ENCODE assay signal across 9 mouse cellular contexts in the genomic region with DNA sequence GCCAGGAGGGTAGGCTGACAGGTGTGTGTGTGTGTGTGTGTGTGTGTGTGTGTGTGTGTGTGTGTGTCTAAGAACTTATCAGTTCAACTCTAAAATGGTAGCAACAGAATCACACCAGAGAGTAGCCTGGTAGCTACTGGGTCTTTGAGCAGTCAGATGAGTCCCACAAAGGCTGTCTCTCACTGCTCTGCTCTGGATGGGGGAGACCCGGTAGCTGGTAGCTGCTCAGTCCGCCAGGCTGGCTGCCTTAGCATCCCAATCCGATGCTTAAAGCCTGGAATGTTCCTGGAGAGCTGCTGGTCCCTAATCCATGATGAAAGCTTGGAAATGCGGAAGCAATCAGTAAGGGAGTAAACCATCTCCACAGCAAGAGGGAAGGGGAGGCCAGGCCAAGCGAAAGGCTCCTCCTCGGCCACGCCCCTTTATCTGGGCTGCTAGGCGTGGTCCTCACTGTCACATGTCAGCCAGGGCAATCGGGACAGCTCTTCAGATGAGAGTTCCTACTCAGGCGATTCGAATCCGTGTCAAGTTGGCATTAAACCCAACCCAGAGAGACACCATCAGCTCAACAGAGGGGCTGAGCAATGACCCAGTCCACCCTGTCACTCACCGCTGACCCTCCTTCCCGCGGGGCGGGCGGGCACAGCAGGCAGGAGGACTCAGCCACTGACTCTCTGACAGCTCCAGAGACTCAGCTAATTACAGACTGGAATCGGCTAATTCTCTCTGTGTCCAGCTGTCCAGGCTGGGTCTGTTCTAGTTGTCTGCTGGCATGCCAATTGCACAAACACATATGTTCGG. TPM values are rescaled to one million over a fixed set of nuclear protein-coding genes. Genes with fewer than 3 reads are reported as not detected.
DNase-seq lines count a peak whose midpoint lies in the region; ATAC-seq and TF ChIP-seq lines count a peak whose summit lies in the region.
"Had no signal": no experiment of that assay in that cellular context is flagged by ENCODE, and none has a peak within 500 bp of the region (broad histone marks: within the 10 kb centered on the region; RNA-seq: fewer than 3 reads in every experiment).

No protein-coding gene starts in this region.

- peak; percentile 29 for DNase-seq in kidney, adult 18-20 months
- DNase-seq in kidney, adult 11 months = no peak
- DNase-seq in embryo, embryonic 11.5 days (ENCODE audit: low read depth, low spot score) = peak; percentile 29
- DNase-seq in heart, adult 18-20 months = peak; percentile 68 to 76
- peak; percentile 83 for DNase-seq in lung, embryonic 14.5 days
- DNase-seq in ovary, postnatal 14 days (ENCODE audit: low spot score) = peak; percentile 31
- no peak for DNase-seq in frontal cortex, postnatal 14 days (ENCODE audit: low spot score in 2 of 2)

- peak; percentile 73 for ATAC-seq in intestine, postnatal 0 days
- ATAC-seq in lung, embryonic 14.5 days (ENCODE audit: insufficient read depth) = peak; percentile 93

- no peak overlapping the region for H3K27ac ChIP-seq in intestine, postnatal 0 days (ENCODE audit: low read depth, low read length)
- H3K27ac ChIP-seq in lung, embryonic 14.5 days (ENCODE audit: low read depth) = no peak overlapping the region

- H3K36me3 ChIP-seq in intestine, postnatal 0 days (ENCODE audit: control insufficient read depth, insufficient read depth) = no peaks in the 10 kb centered on the region
- no peaks in the 10 kb centered on the region for H3K36me3 ChIP-seq in lung, embryonic 14.5 days (ENCODE audit: insufficient read depth)

- WGBS in intestine, postnatal 0 days = 7% methylated on average over 19 of the region's 19 CpGs
- WGBS in lung, embryonic 14.5 days = 5% methylated on average over 19 of the region's 19 CpGs

- no peaks in the 10 kb centered on the region for H3K27me3 ChIP-seq in intestine, postnatal 0 days (replicated peaks; ENCODE audit: control insufficient read depth, insufficient read depth, low read length)
- no peaks in the 10 kb centered on the region for H3K27me3 ChIP-seq in lung, embryonic 14.5 days (ENCODE audit: insufficient read depth, low read length)
- H3K27me3 ChIP-seq: CH12.LX had no signal

- TF ChIP-seq CTCF in intestine, postnatal 0 days (IDR thresholded peaks at IDR 0.05; ENCODE audit: low read depth) = no peak
- TF ChIP-seq CTCF in lung, embryonic 14.5 days (IDR thresholded peaks at IDR 0.05; ENCODE audit: low read depth) = no peak

- H3K4me3 ChIP-seq in intestine, postnatal 0 days (ENCODE audit: low read depth, low read length) = peak overlapping the region; percentile 23
- peak overlapping the region; percentile 14; the same call in 1 of the 2 replicates for H3K4me3 ChIP-seq in lung, embryonic 14.5 days (ENCODE audit: low read depth, low read length)

- no peaks in the 10 kb centered on the region for H3K9me3 ChIP-seq in intestine, postnatal 0 days (ENCODE audit: control insufficient read depth)
- no peaks in the 10 kb centered on the region for H3K9me3 ChIP-seq in lung, embryonic 14.5 days (ENCODE audit: low read depth, low read length)

- peak overlapping the region; percentile 59 for H3K4me2 ChIP-seq in intestine, postnatal 0 days (replicated peaks; ENCODE audit: low read depth)
- H3K4me2 ChIP-seq in lung, embryonic 14.5 days = peak overlapping the region; percentile 56

- no peak overlapping the region for H3K9ac ChIP-seq in intestine, postnatal 0 days (ENCODE audit: low read depth, low read length)
- H3K9ac ChIP-seq in lung, embryonic 14.5 days = no peak overlapping the region

- H3K4me1 ChIP-seq in intestine, postnatal 0 days (replicated peaks; ENCODE audit: control insufficient read depth, insufficient read depth, low read length) = no peaks in the 10 kb centered on the region
- peaks cover 5% of the 10 kb centered on the region; the same call in 1 of the 2 replicates for H3K4me1 ChIP-seq in lung, embryonic 14.5 days (ENCODE audit: insufficient read depth)

RNA-seq across cellular contexts. Expression of a gene that starts 29.9 kb away (rescaled TPM):
- 1 to 10 TPM in 1 of 2 experiments, under 1 TPM in 1; 0.79 to 1.3 TPM for total RNA-seq in heart, adult 18-20 months (2021)
- 2.5 and 2.6 TPM in 2 replicates for polyA plus RNA-seq in intestine, postnatal 0 days (2015; fragmentation: Nextera tagmentation; extraction: Ambion mirVana)
- polyA plus RNA-seq in lung, embryonic 14.5 days (2014; fragmentation: Nextera tagmentation; extraction: Ambion mirVana) = 0.84 and 1.1 TPM in 2 replicates

Comparison
In these comparisons a context has a peak if more than half of its experiments do, and no peak if none do; other contexts are left out.
1. DNase-seq: peak in kidney, adult 18-20 months (single experiment), embryo, embryonic 11.5 days (single experiment), heart, adult 18-20 months (2 of 2), lung, embryonic 14.5 days (single experiment) and ovary, postnatal 14 days (single experiment); none in kidney, adult 11 months (single experiment) and frontal cortex, postnatal 14 days (0 of 2).